Mouse (Mus musculus): ENCODE results near the gene Rps3a1. TPM values are rescaled to one million over a fixed set of nuclear protein-coding genes. Genes with fewer than 3 reads are reported as not detected.

Gene Rps3a1
- polyA plus RNA-seq, 1 experiment from 2014 or later = 685 TPM

DNA sequence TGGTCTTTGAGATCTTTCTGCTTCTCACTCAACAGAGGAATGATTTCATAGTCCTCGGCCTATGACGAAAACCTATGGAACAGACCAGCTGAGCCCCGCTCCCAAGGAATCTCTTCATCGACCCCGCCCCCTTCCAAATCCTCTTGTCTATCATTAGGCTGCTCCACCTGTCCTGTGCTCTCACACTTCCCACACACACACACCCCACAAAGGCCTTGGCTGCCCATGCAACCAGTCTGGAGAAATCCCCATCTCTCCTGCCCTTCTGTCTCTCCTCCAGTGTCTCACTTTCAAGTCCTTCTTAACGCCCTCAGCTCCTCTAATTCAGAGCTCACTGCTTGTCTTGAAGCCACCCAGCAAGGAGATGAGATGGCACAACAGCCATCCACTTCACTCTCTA lies 40.5 kb downstream of the Rps3a1 start:
- Histone ChIP-seq H3K27me3 (no peaks in the 10 kb centered on the region), H3K4me2 (no peak overlapping the region), H3K9me3 (replicated peaks) (no peaks in the 10 kb centered on the region), H3K4me1 (replicated peaks) (peaks cover 21% of the 10 kb centered on the region), H3K36me3 (replicated peaks) (0 out of 2 replicates have a peak, but pooled peaks cover 4% of the 10 kb centered on the region), H3K27ac (replicated peaks) (no peak overlapping the region), H3K4me3 (replicated peaks) (no peak overlapping the region), H3K9ac (no peak overlapping the region)
- ATAC-seq (ENCODE audit: insufficient read depth) = no peak
- WGBS (ENCODE audit: insufficient replicate concordance) = 81% methylated on average over 6 of the region's 6 CpGs

GRCm38 (mm10) chr3:86093907-86094306 lies 48.6 kb downstream of the Rps3a1 start:
- Histone ChIP-seq H3K27ac (replicated peaks) (no peak overlapping the region), H3K4me3 (replicated peaks) (no peak overlapping the region), H3K4me2 (no peak overlapping the region), H3K9ac (no peak overlapping the region), H3K36me3 (replicated peaks) (no peaks in the 10 kb centered on the region), H3K4me1 (replicated peaks) (no peaks in the 10 kb centered on the region), H3K27me3 (no peaks in the 10 kb centered on the region), H3K9me3 (replicated peaks) (no peaks in the 10 kb centered on the region)
- WGBS (ENCODE audit: insufficient replicate concordance) = 70% methylated on average over 5 of the region's 5 CpGs
- ATAC-seq (ENCODE audit: insufficient read depth) = no peak

DNA sequence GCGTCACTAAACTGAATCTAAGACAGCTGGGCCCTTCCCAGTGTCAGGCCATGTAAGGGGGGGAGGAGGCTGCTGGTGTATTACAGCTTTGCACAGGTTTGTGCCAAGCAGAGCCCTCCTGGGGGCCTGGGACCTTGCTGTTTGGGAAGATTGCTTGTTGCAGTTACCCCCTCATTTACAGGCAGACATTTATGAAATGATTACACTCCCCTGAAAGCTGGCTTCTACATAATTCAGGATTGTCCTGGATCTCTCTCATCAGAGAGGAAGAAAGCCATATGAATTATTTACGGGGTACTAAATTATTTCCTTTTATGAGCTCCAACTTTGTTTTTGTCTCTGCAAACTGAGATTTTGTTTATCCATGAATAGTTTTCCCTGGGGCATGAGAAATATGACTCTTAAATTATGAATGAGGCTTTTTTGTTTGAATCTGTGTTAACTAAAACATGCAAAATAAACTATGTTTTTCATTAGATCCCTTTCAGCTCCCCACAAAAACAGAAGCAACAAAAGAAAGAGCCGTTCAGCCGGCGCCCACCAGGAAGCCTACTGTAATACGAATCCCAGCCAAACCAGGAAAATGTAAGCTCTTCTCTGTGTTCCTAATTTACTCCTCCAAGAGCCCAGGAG lies 49.2 kb downstream of the Rps3a1 start:
- Histone ChIP-seq H3K9ac (no peak overlapping the region), H3K27ac (replicated peaks) (no peak overlapping the region), H3K4me2 (no peak overlapping the region), H3K4me1 (replicated peaks) (no peaks in the 10 kb centered on the region), H3K27me3 (no peaks in the 10 kb centered on the region), H3K9me3 (replicated peaks) (no peaks in the 10 kb centered on the region), H3K4me3 (replicated peaks) (no peak overlapping the region), H3K36me3 (replicated peaks) (no peaks in the 10 kb centered on the region)
- WGBS (ENCODE audit: insufficient replicate concordance) = 76% methylated on average over 6 of the region's 6 CpGs
- no peak for ATAC-seq (ENCODE audit: insufficient read depth)

Other genes starting within 250 kb of the Rps3a1 start
- 7.0 and 10.7 TPM in 2 replicates for gene Sh3d19, start 171.6 kb downstream of the Rps3a1 start, polyA plus RNA-seq (2015; fragmentation: Nextera tagmentation; extraction: Ambion mirVana)
- gene Prss48, start 140.2 kb downstream of the Rps3a1 start, polyA plus RNA-seq (2015; fragmentation: Nextera tagmentation; extraction: Ambion mirVana) = not detected in 2 replicates
- 2.4 and 3.2 TPM in 2 replicates for gene Lrba, start 82.0 kb upstream of the Rps3a1 start, polyA plus RNA-seq (2015; fragmentation: Nextera tagmentation; extraction: Ambion mirVana)

Measured in liver, embryonic 15.5 days (tissue).